In the genomic region with DNA sequence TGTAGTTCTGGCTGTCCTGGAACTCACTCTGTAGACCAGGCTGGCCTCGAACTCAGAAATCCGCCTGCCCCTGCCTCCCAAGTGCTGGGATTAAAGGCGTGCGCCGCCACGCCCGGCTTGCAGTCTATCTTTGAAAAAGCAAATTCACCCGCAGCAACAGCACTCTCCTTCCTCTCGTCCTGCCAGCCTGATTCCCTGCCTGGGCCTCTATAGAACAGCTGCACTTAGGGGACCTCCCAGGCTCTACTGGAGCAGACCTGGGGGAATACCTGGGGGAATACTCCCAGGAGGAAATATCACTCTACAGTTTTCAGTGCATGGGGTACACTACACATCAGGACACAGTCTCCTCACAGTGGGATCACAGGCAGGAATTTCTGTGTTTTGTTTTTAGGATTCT, we compare ENCODE assay signal across 14 mouse cellular contexts. TPM values are rescaled to one million over a fixed set of nuclear protein-coding genes. Genes with fewer than 3 reads are reported as not detected.
DNase-seq lines count a peak whose midpoint lies in the region; ATAC-seq and TF ChIP-seq lines count a peak whose summit lies in the region.
"Had no signal": no experiment of that assay in that cellular context is flagged by ENCODE, and none has a peak within 500 bp of the region (broad histone marks: within the 10 kb centered on the region; RNA-seq: fewer than 3 reads in every experiment).

No protein-coding gene starts in this region.

- TF ChIP-seq EP300 in CH12.LX (IDR thresholded peaks at IDR 0.05; ENCODE audit: low read length) = peak; percentile 60; the same call in 1 of the 2 replicates

- TF ChIP-seq RAD21 in CH12.LX (IDR thresholded peaks at IDR 0.05; ENCODE audit: low read depth, low read length) = no peak

- H3K4me2 ChIP-seq in CH12.LX (ENCODE audit: insufficient read depth, low read depth, poor library complexity, severe bottlenecking) = no peak overlapping the region
- no peak overlapping the region for H3K4me2 ChIP-seq in heart, embryonic 11.5 days
- H3K4me2 ChIP-seq: forebrain, embryonic 13.5 days; heart, embryonic 12.5 days; heart, embryonic 15.5 days; hindbrain, embryonic 14.5 days had no signal

- no peak overlapping the region for H3K4me3 ChIP-seq in CH12.LX (replicated peaks in 1 of 3; ENCODE audit: low read depth in 2 of 3, low read length in 2 of 3, poor library complexity in 1 of 3)
- H3K4me3 ChIP-seq in heart, embryonic 11.5 days (ENCODE audit: low read depth, low read length) = no peak overlapping the region
- H3K4me3 ChIP-seq: forebrain, embryonic 10.5 days; forebrain, embryonic 13.5 days; heart, embryonic 12.5 days; heart, embryonic 15.5 days had no signal

- no peak for TF ChIP-seq CTCF in CH12.LX (conservative IDR thresholded peaks at IDR 0.05 in 1 of 2, IDR thresholded peaks at IDR 0.05 in 1 of 2; ENCODE audit: low read depth in 2 of 2, low read length in 2 of 2)

- WGBS in heart, embryonic 11.5 days (ENCODE audit: insufficient replicate concordance) = 69% methylated on average over 9 of the region's 9 CpGs

- peak; percentile 52 for DNase-seq in heart, adult 11 months
- no peak for DNase-seq in heart, postnatal 4 days
- peak; percentile 33 for DNase-seq in testis, postnatal 10 days (ENCODE audit: low spot score)
- DNase-seq in testis, postnatal 14 days (ENCODE audit: low spot score) = no peak
- DNase-seq in CH12.LX (ENCODE audit: extremely low read depth) = peak; percentile 69
- DNase-seq in MN1 (ENCODE audit: low spot score) = peak; percentile 41
- DNase-seq in kidney, adult 8-10 months = no peak

- H3K9ac ChIP-seq in CH12.LX (ENCODE audit: insufficient read depth, low read depth) = peak overlapping the region; percentile 92
- no peak overlapping the region for H3K9ac ChIP-seq in heart, embryonic 11.5 days (ENCODE audit: low read depth, low read length)
- H3K9ac ChIP-seq: forebrain, embryonic 13.5 days; heart, embryonic 12.5 days; heart, embryonic 15.5 days; hindbrain, embryonic 14.5 days had no signal

- H3K27me3 ChIP-seq in CH12.LX (replicated peaks) = no peaks in the 10 kb centered on the region
- H3K27me3 ChIP-seq in heart, embryonic 11.5 days (ENCODE audit: control insufficient read depth, insufficient read depth, low read length) = no peaks in the 10 kb centered on the region

- TF ChIP-seq POLR2A in CH12.LX (IDR thresholded peaks at IDR 0.05; ENCODE audit: low read depth, low read length) = no peak

- peak overlapping the region; percentile 74 for H3K27ac ChIP-seq in CH12.LX (ENCODE audit: insufficient read depth, low read depth)
- no peak overlapping the region for H3K27ac ChIP-seq in heart, embryonic 11.5 days (ENCODE audit: low read depth, low read length)
- H3K27ac ChIP-seq: forebrain, embryonic 10.5 days; forebrain, embryonic 13.5 days; heart, embryonic 15.5 days; hindbrain, embryonic 14.5 days had no signal

- ATAC-seq in heart, embryonic 11.5 days (replicated peaks; ENCODE audit: insufficient number of reproducible peaks, low FRiP score, low TSS enrichment) = no peak

- dilution Hi-C loops in CH12.LX (cut with MboI; ENCODE audit: extremely low pct_ligation_motif_present, extremely low pct_unique_long_range_greater_than_20kb, low sequenced_read_pairs) = no loop called here

- peaks cover 34 to 81% of the 10 kb centered on the region in 2 experiments for H3K4me1 ChIP-seq in CH12.LX (ENCODE audit: control insufficient read depth in 1 of 2, insufficient read depth in 2 of 2)
- H3K4me1 ChIP-seq in heart, embryonic 11.5 days (ENCODE audit: control insufficient read depth, insufficient read depth, low read length) = peaks cover 8% of the 10 kb centered on the region

- no peaks in the 10 kb centered on the region for H3K9me3 ChIP-seq in CH12.LX (replicated peaks; ENCODE audit: low read length)
- no peaks in the 10 kb centered on the region for H3K9me3 ChIP-seq in heart, embryonic 11.5 days (replicated peaks; ENCODE audit: control insufficient read depth, low read length)
- H3K9me3 ChIP-seq: forebrain, embryonic 10.5 days; forebrain, embryonic 13.5 days; G1E; heart, embryonic 12.5 days; heart, embryonic 15.5 days had no signal

- in situ Hi-C loops in CH12.LX (cut with MboI; ENCODE audit: low pct_ligation_motif_present, low pct_unique_long_range_greater_than_20kb, low sequenced_read_pairs) = no loop called here

- peaks cover 19 to 23% of the 10 kb centered on the region in 2 experiments for H3K36me3 ChIP-seq in CH12.LX (replicated peaks in 1 of 2; ENCODE audit: control insufficient read depth in 1 of 2, insufficient read depth in 1 of 2, low read length in 1 of 2)
- no peaks in the 10 kb centered on the region for H3K36me3 ChIP-seq in heart, embryonic 11.5 days (ENCODE audit: control insufficient read depth, insufficient read depth, low read length)
- H3K36me3 ChIP-seq: G1E; heart, embryonic 12.5 days; heart, embryonic 15.5 days had no signal

- H3K79me2 ChIP-seq in CH12.LX (replicated peaks; ENCODE audit: control insufficient read depth, extremely low read depth, insufficient read depth, poor library complexity, severe bottlenecking) = no peaks in the 10 kb centered on the region

TF ChIP-seq in CH12.LX, 34 proteins besides CTCF, POLR2A, EP300 and RAD21:
- TF ChIP-seq MAX (IDR thresholded peaks at IDR 0.05; ENCODE audit: low read length) (no peak), JUN (IDR thresholded peaks at IDR 0.05; ENCODE audit: insufficient read depth, low read depth, low read length) (no peak), USF2 (conservative IDR thresholded peaks at IDR 0.05; ENCODE audit: low read depth, low read length) (no peak), CHD2 (IDR thresholded peaks at IDR 0.05; ENCODE audit: low read length) (peak; percentile 32; the same call in 1 of the 2 replicates), CHD1 (IDR thresholded peaks at IDR 0.05; ENCODE audit: low read depth, low read length) (no peak), RCOR1 (conservative IDR thresholded peaks at IDR 0.05; ENCODE audit: low read depth, low read length) (no peak), MAFK (IDR thresholded peaks at IDR 0.05; ENCODE audit: insufficient replicate concordance, low read length) (no peak), IRF4 (IDR thresholded peaks at IDR 0.05; ENCODE audit: low read depth, low read length) (peak; percentile 39; the same call in 1 of the 2 replicates), NRF1 (IDR thresholded peaks at IDR 0.05; ENCODE audit: low read depth, low read length) (no peak), ELF1 (IDR thresholded peaks at IDR 0.05; ENCODE audit: low read depth, low read length) (no peak), ZMIZ1 (IDR thresholded peaks at IDR 0.05; ENCODE audit: low read depth, low read length) (no peak; the same call in 1 of the 2 replicates), MYC (IDR thresholded peaks at IDR 0.05; ENCODE audit: low read depth, low read length) (no peak), GABPA (IDR thresholded peaks at IDR 0.05; ENCODE audit: insufficient replicate concordance, low read depth, low read length) (no peak), NELFE (IDR thresholded peaks at IDR 0.05; ENCODE audit: low read depth, low read length) (no peak), UBTF (IDR thresholded peaks at IDR 0.05; ENCODE audit: low read depth, low read length) (no peak), SIN3A (IDR thresholded peaks at IDR 0.05; ENCODE audit: low read length) (peak; percentile 15; the same call in 1 of the 2 replicates), BHLHE40 (IDR thresholded peaks at IDR 0.05; ENCODE audit: low read depth, low read length) (peak; percentile 60), TBP (conservative IDR thresholded peaks at IDR 0.05; ENCODE audit: low read depth, low read length) (no peak), MXI1 (IDR thresholded peaks at IDR 0.05; ENCODE audit: low read depth, low read length) (0 out of 2 replicates have a peak, but pooled peaks have one; percentile 6), ZNF384 (IDR thresholded peaks at IDR 0.05; ENCODE audit: low read depth, low read length) (peak; percentile 54), USF1 (IDR thresholded peaks at IDR 0.05; ENCODE audit: low read depth, low read length) (no peak), KAT2A (IDR thresholded peaks at IDR 0.05; ENCODE audit: insufficient replicate concordance, low read length) (0 out of 2 replicates have a peak, but pooled peaks have one; percentile 50), MAZ (IDR thresholded peaks at IDR 0.05; ENCODE audit: low read depth, low read length) (0 out of 2 replicates have a peak, but pooled peaks have one; percentile 22), ZKSCAN1 (IDR thresholded peaks at IDR 0.05; ENCODE audit: borderline replicate concordance, low read depth, low read length) (no peak), JUND (conservative IDR thresholded peaks at IDR 0.05; ENCODE audit: low read depth, low read length) (no peak), POLR2AphosphoS2 (IDR thresholded peaks at IDR 0.05; ENCODE audit: low read depth, low read length) (no peak), E2F4 (IDR thresholded peaks at IDR 0.05; ENCODE audit: insufficient replicate concordance, low read depth, low read length) (no peak), ZC3H11A (IDR thresholded peaks at IDR 0.05; ENCODE audit: low read depth, low read length) (no peak), ETS1 (conservative IDR thresholded peaks at IDR 0.05; ENCODE audit: low read depth, low read length) (peak; percentile 82), MEF2A (IDR thresholded peaks at IDR 0.05; ENCODE audit: borderline replicate concordance, low read depth, low read length) (peak; percentile 58), SMC3 (IDR thresholded peaks at IDR 0.05; ENCODE audit: low read depth, low read length) (no peak), TCF12 (IDR thresholded peaks at IDR 0.05; ENCODE audit: low read depth, low read length) (peak; percentile 77), HCFC1 (IDR thresholded peaks at IDR 0.05; ENCODE audit: low read depth, low read length) (no peak), PAX5 (IDR thresholded peaks at IDR 0.05; ENCODE audit: low read length) (no peak)
TF ChIP-seq in CH12.LX: peak in this region for 11.

RNA-seq across cellular contexts. Expression of a gene that starts 19.9 kb away (rescaled TPM):
- 10 to 100 TPM; 17.8 to 21.9 TPM for total RNA-seq in heart, postnatal 4 days (2021)
- total RNA-seq in CH12.LX (2012; rRNA removed) (54.3 and 66.9 TPM in 2 replicates), CH12.LX (2014; rRNA removed) (35.5 and 42.4 TPM in 2 replicates)
- polyA plus RNA-seq in CH12.LX (2012; ENCODE audit: insufficient read length, low read depth) = 51.5 and 69.7 TPM in 2 replicates
- polyA plus RNA-seq in heart, embryonic 11.5 days (2014; fragmentation: Nextera tagmentation; extraction: Ambion mirVana) = 31.0 and 31.1 TPM in 2 replicates

RNA-seq across cellular contexts. Expression of a gene that starts 58.2 kb away (rescaled TPM):
- total RNA-seq in heart, postnatal 4 days (2021) = 10 to 100 TPM; 21.5 to 24.5 TPM
- total RNA-seq in CH12.LX (2012; rRNA removed) = 156 and 207 TPM in 2 replicates
- 110 and 119 TPM in 2 replicates for total RNA-seq in CH12.LX (2014; rRNA removed)
- 235 and 291 TPM in 2 replicates for polyA plus RNA-seq in CH12.LX (2012; ENCODE audit: insufficient read length, low read depth)
- polyA plus RNA-seq in heart, embryonic 11.5 days (2014; fragmentation: Nextera tagmentation; extraction: Ambion mirVana) = 17.0 and 18.4 TPM in 2 replicates

Comparison
In these comparisons a context has a peak if more than half of its experiments do, and no peak if none do; other contexts are left out.
1. DNase-seq: peak in heart, adult 11 months (single experiment), testis, postnatal 10 days (single experiment), CH12.LX (single experiment) and MN1 (single experiment); none in heart, postnatal 4 days (single experiment), testis, postnatal 14 days (single experiment) and kidney, adult 8-10 months (0 of 2).
2. RNA of a gene that starts 58.2 kb away (total RNA-seq): 110 to 207 TPM in CH12.LX; 21.5 to 24.5 TPM in heart, postnatal 4 days; every median in the first group is over 4 times any median in the second.